Mouse (Mus musculus): ENCODE measurements around the gene Crb2. TPM values are rescaled to one million over a fixed set of nuclear protein-coding genes. Genes with fewer than 3 reads are reported as not detected.

The Crb2 gene
- polyA plus RNA-seq, 1 experiment from 2014 or later, result 3.2 TPM

DNA sequence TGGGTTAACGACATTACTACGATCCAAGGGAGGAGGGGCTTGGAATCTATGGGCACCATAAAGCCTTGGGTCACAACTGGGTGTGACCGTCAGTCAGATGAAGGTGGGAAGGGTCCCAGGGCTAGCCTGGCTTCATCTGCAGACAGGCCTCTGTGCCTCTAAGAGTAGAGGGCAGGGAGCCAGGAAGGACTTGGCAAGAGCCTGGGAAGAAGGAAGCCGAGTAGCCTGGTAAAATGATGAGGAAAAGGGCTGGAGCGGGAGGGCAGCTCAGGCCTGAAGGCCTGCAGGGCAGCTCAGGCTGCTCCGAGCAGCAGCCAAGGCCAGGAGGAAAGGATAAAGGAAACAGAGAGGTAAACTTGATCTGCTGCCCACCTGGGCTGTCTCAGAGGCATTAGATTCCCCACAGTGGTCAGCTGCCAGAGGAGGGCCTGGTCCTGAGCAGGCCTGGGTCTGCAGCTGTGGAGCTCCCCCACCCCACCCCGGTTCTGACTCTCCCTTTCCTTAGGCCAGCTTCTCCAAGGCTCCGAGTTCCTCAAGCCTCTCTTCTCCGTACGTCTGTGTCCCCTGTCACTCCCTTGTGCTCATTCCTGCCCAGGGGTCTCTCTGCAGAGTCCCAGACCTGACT, 27.5 kb upstream of the Crb2 start:
- ATAC-seq (ENCODE audit: low FRiP score, low TSS enrichment), result peak; percentile 75
- Histone ChIP-seq H3K4me1 (ENCODE audit: control insufficient read depth, insufficient read depth, low read length) (peaks cover 10% of the 10 kb centered on the region; the same call in 1 of the 2 replicates), H3K4me3 (ENCODE audit: low read length) (no peak overlapping the region), H3K27ac (ENCODE audit: low read depth, low read length) (no peak overlapping the region), H3K36me3 (ENCODE audit: control insufficient read depth, insufficient read depth, low read length) (no peaks in the 10 kb centered on the region), H3K4me2 (replicated peaks; ENCODE audit: low read depth, low read length) (no peak overlapping the region), H3K9ac (ENCODE audit: low read depth, low read length) (no peak overlapping the region), H3K9me3 (ENCODE audit: control insufficient read depth, low read length) (no peaks in the 10 kb centered on the region), H3K27me3 (ENCODE audit: control insufficient read depth, insufficient read depth, low read length) (no peaks in the 10 kb centered on the region)
- WGBS, result 34% methylated on average over 10 of the region's 10 CpGs

GRCm38 (mm10) chr2:37749323-37749722, 26.7 kb upstream of the Crb2 start:
- Histone ChIP-seq H3K27me3 (ENCODE audit: control insufficient read depth, insufficient read depth, low read length) (no peaks in the 10 kb centered on the region), H3K27ac (ENCODE audit: low read depth, low read length) (no peak overlapping the region), H3K9ac (ENCODE audit: low read depth, low read length) (no peak overlapping the region), H3K36me3 (ENCODE audit: control insufficient read depth, insufficient read depth, low read length) (no peaks in the 10 kb centered on the region), H3K4me1 (ENCODE audit: control insufficient read depth, insufficient read depth, low read length) (peaks cover 10% of the 10 kb centered on the region; the same call in 1 of the 2 replicates), H3K4me2 (replicated peaks; ENCODE audit: low read depth, low read length) (no peak overlapping the region), H3K9me3 (ENCODE audit: control insufficient read depth, low read length) (no peaks in the 10 kb centered on the region), H3K4me3 (ENCODE audit: low read length) (no peak overlapping the region)
- WGBS, result 52% methylated on average over 6 of the region's 6 CpGs
- ATAC-seq (ENCODE audit: low FRiP score, low TSS enrichment), result no peak

- H3K4me1 ChIP-seq (ENCODE audit: control insufficient read depth, insufficient read depth, low read length), result peaks cover 10% of the 10 kb centered on the region; the same call in 1 of the 2 replicates
- H3K4me2 ChIP-seq (replicated peaks; ENCODE audit: low read depth, low read length), result no peak overlapping the region
- no peaks in the 10 kb centered on the region for H3K27me3 ChIP-seq (ENCODE audit: control insufficient read depth, insufficient read depth, low read length)
- no peaks in the 10 kb centered on the region for H3K36me3 ChIP-seq (ENCODE audit: control insufficient read depth, insufficient read depth, low read length)
- H3K9me3 ChIP-seq (ENCODE audit: control insufficient read depth, low read length), result no peaks in the 10 kb centered on the region
- no peak overlapping the region for H3K27ac ChIP-seq (ENCODE audit: low read depth, low read length)
- ATAC-seq (ENCODE audit: low FRiP score, low TSS enrichment), result no peak
- no peak overlapping the region for H3K9ac ChIP-seq (ENCODE audit: low read depth, low read length)
- 88% methylated on average over 1 of the region's 1 CpGs for WGBS
- H3K4me3 ChIP-seq (ENCODE audit: low read length), result no peak overlapping the region
Measured at GRCm38 (mm10) chr2:37751114-37751513, 24.9 kb upstream of the Crb2 start.

DNA sequence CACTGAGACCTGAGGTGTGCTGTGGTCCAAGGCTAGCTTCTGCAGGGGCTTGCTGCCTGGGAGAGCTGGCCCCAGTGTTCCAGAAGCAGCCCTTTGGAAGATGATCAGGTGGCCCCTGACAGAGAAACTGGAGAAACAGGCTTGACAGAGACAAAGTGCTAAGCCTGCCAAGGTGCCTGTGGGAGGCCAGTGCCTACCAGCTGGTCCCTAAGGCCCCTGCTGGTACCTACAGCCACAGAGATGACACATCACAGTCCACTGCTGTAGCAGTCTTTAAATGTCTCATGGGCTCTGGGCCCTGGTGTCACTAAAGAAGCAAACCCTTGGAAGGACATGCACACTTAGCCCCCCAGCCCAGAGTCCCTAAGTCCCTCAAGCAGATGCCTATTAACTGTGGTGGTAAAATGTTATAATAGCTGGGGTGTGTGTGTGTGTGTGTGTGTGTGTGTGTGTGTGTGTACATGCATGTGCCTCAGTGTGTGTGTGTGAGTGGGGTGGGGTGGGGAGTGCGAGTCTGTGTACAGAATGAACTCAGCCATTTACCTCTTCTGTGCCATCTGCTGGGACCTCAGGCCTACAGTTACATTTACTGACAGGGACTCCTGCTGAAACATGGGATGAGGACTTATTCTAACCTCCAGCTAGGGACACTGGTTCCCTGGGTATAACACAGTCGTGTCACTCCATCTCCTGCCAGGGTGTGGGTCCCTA, 19.7 kb upstream of the Crb2 start:
- Histone ChIP-seq H3K27me3 (ENCODE audit: control insufficient read depth, insufficient read depth, low read length) (no peaks in the 10 kb centered on the region; the same call in 1 of the 2 replicates), H3K4me1 (ENCODE audit: control insufficient read depth, insufficient read depth, low read length) (peaks cover 10% of the 10 kb centered on the region), H3K9ac (ENCODE audit: low read depth, low read length) (no peak overlapping the region), H3K4me2 (replicated peaks; ENCODE audit: low read depth, low read length) (no peak overlapping the region), H3K36me3 (ENCODE audit: control insufficient read depth, insufficient read depth, low read length) (no peaks in the 10 kb centered on the region), H3K4me3 (ENCODE audit: low read length) (no peak overlapping the region), H3K27ac (ENCODE audit: low read depth, low read length) (no peak overlapping the region), H3K9me3 (ENCODE audit: control insufficient read depth, low read length) (no peaks in the 10 kb centered on the region)
- WGBS, result 79% methylated on average over 2 of the region's 2 CpGs
- ATAC-seq (ENCODE audit: low FRiP score, low TSS enrichment), result no peak

- no peak overlapping the region for H3K27ac ChIP-seq (ENCODE audit: low read depth, low read length)
- H3K4me1 ChIP-seq (ENCODE audit: control insufficient read depth, insufficient read depth, low read length), result peaks cover 10% of the 10 kb centered on the region
- no peaks in the 10 kb centered on the region for H3K36me3 ChIP-seq (ENCODE audit: control insufficient read depth, insufficient read depth, low read length)
- 81% methylated on average over 5 of the region's 5 CpGs for WGBS
- H3K9ac ChIP-seq (ENCODE audit: low read depth, low read length), result no peak overlapping the region
- H3K9me3 ChIP-seq (ENCODE audit: control insufficient read depth, low read length), result no peaks in the 10 kb centered on the region
- no peak overlapping the region for H3K4me3 ChIP-seq (ENCODE audit: low read length)
- H3K27me3 ChIP-seq (ENCODE audit: control insufficient read depth, insufficient read depth, low read length), result no peaks in the 10 kb centered on the region; the same call in 1 of the 2 replicates
- no peak for ATAC-seq (ENCODE audit: low FRiP score, low TSS enrichment)
- no peak overlapping the region for H3K4me2 ChIP-seq (replicated peaks; ENCODE audit: low read depth, low read length)
Measured at GRCm38 (mm10) chr2:37757016-37757415, 19.0 kb upstream of the Crb2 start.

DNA sequence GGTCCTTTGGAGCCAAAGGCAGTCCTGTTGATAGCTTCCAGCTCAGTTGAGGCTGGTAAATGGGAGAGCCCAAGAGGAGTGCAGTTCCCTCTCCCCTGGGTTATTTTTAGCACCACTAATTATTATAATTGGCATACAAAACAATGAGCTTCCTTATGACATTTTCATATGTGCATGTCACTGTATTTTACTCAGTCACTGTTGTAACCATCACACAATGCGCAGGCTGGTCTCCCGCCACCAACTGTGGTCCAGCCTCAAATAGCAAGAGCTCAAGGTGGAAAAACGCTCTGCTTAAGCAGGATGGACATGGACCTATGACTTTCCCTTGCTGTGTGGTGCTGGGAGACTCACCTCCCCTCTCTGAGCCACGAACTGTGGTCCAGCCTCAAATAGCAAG, 18.3 kb upstream of the Crb2 start:
- ATAC-seq (ENCODE audit: low FRiP score, low TSS enrichment), result peak; percentile 38; the same call in 1 of the 2 replicates
- peaks cover 5% of the 10 kb centered on the region; the same call in 1 of the 2 replicates for H3K27me3 ChIP-seq (ENCODE audit: control insufficient read depth, insufficient read depth, low read length)
- no peaks in the 10 kb centered on the region for H3K9me3 ChIP-seq (ENCODE audit: control insufficient read depth, low read length)
- no peaks in the 10 kb centered on the region for H3K36me3 ChIP-seq (ENCODE audit: control insufficient read depth, insufficient read depth, low read length)
- H3K4me2 ChIP-seq (replicated peaks; ENCODE audit: low read depth, low read length), result peak overlapping the region; percentile 31
- no peak overlapping the region for H3K27ac ChIP-seq (ENCODE audit: low read depth, low read length)
- whole genome bisulfite sequencing, result 88% methylated on average over 4 of the region's 4 CpGs
- H3K4me1 ChIP-seq (ENCODE audit: control insufficient read depth, insufficient read depth, low read length), result peaks cover 10% of the 10 kb centered on the region
- no peak overlapping the region for H3K4me3 ChIP-seq (ENCODE audit: low read length)
- H3K9ac ChIP-seq (ENCODE audit: low read depth, low read length), result no peak overlapping the region

DNA sequence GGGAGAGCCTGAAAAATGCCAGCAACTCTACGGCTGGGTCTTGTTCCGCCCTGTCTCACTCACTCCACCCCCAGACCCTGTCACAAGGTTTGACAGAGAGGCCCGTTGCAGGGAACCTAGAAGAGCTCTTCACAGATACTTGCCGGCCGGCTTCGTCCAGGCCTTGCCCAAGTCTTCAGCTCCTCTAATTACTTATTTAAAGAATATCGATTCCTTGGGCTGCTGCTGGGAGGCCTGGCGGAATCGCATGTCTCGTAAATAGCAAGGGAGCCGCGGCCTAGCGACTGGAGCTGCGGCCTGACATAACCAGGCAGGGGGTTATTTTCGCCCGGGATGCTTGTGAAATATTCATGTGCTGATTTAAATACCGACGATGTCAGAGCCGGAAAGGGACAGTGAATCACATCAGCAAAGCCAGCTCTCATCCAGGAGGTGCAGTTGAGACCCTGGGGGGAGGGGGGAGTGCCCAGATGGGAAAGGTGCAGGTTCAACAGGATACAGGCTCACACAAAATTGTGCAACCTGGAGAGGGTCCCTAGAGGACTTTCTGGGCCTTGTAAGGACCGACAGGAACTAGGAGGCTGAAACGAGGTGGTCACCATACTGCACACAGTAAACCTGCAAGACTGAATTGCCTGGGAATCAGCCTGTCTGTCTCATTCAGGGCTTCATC, 17.6 kb upstream of the Crb2 start:
- ATAC-seq (ENCODE audit: low FRiP score, low TSS enrichment), result peak; percentile 57
- no peak overlapping the region for H3K4me3 ChIP-seq (ENCODE audit: low read length)

DNA sequence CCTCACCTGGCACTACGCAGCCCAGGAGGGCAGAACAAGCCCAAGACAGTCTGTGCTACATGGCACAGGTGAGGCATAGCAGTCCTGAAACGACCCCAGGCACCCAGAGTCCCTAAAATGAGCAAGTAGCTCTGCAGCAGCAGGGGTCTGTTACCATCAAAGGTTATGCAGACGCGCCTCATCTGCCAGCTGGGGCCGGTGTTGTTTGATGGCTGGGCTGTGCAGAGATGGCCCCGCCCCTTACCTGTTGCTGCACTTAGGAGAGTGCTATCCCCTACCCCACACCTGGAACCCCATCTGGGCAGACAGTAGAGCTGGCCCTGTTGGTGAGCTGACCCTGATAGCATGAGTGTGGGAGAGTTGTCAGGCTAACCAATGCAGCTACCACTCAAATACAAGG, 15.4 kb upstream of the Crb2 start:
- ATAC-seq (ENCODE audit: low FRiP score, low TSS enrichment), result no peak
- no peak overlapping the region for H3K4me2 ChIP-seq (replicated peaks; ENCODE audit: low read depth, low read length)
- no peak overlapping the region for H3K27ac ChIP-seq (ENCODE audit: low read depth, low read length)
- WGBS, result 40% methylated on average over 6 of the region's 6 CpGs
- peaks cover 23% of the 10 kb centered on the region for H3K4me1 ChIP-seq (ENCODE audit: control insufficient read depth, insufficient read depth, low read length)
- no peaks in the 10 kb centered on the region for H3K9me3 ChIP-seq (ENCODE audit: control insufficient read depth, low read length)
- H3K4me3 ChIP-seq (ENCODE audit: low read length), result no peak overlapping the region
- H3K27me3 ChIP-seq (ENCODE audit: control insufficient read depth, insufficient read depth, low read length), result peaks cover 5% of the 10 kb centered on the region; the same call in 1 of the 2 replicates
- no peaks in the 10 kb centered on the region for H3K36me3 ChIP-seq (ENCODE audit: control insufficient read depth, insufficient read depth, low read length)
- no peak overlapping the region for H3K9ac ChIP-seq (ENCODE audit: low read depth, low read length)

More for the DNA sequence above, 17.6 kb upstream of the Crb2 start:
- Histone ChIP-seq H3K36me3 (ENCODE audit: control insufficient read depth, insufficient read depth, low read length) (no peaks in the 10 kb centered on the region), H3K9ac (ENCODE audit: low read depth, low read length) (peak overlapping the region; percentile 25; the same call in 1 of the 2 replicates), H3K9me3 (ENCODE audit: control insufficient read depth, low read length) (no peaks in the 10 kb centered on the region), H3K27ac (ENCODE audit: low read depth, low read length) (no peak overlapping the region), H3K4me2 (replicated peaks; ENCODE audit: low read depth, low read length) (peak overlapping the region; percentile 31), H3K27me3 (ENCODE audit: control insufficient read depth, insufficient read depth, low read length) (peaks cover 5% of the 10 kb centered on the region; the same call in 1 of the 2 replicates), H3K4me1 (ENCODE audit: control insufficient read depth, insufficient read depth, low read length) (peaks cover 10% of the 10 kb centered on the region)
- WGBS, result 9% methylated on average over 21 of the region's 21 CpGs

Measured in kidney, embryonic 14.5 days (tissue).